Mouse (Mus musculus): Measurements from ENCODE around the gene Traf5.

DNA sequence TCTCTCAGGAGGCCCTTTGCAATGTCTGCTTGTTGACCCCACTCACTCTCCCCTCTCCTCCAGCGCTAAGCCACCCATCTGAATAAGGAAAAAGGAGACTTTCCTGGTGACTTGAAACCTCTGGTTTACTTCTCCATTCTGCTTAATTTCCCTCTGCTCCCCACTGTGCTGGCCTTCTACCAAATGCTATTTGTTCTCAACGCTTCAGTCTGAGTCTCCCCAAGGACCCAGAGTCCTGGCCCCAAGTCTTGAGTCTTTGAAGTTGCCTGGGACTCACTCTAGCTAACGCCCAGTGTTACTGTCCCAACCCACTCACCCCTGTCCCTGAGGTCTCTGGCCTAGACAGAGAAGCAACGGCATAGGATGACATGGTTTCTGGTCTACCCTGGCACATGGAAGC, 4.3 kb downstream of the Traf5 start:
- TF ChIP-seq POLR2A (IDR thresholded peaks at IDR 0.05; ENCODE audit: low read depth, low read length) (no peak), CTCF (IDR thresholded peaks at IDR 0.05; ENCODE audit: borderline replicate concordance, insufficient read depth, low read length) (no peak)

Measured in embryonic fibroblast, embryonic 13.5 days (primary cell).